In the genomic region with DNA sequence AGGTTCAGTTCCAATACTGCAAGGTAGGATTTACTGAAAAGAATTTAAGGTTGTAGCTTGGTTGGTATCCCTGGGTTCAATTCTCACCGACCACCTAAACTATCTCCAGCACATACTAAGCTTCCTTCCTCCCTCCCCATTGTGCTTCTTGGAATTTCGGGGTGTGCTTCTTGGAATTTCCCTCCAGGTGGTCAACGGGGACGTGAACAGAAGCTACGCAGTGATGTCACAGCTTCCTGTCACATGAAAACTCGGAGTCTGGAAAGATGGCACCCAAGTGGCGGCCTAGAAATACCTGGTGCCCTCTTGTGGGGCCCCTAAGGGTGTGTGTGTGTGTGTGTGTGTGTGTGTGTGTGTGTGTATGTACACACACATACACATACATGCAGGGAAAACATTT, we compare ENCODE assay signal across 21 mouse cellular contexts. TPM values are rescaled to one million over a fixed set of nuclear protein-coding genes. Genes with fewer than 3 reads are reported as not detected.
DNase-seq lines count a peak whose midpoint lies in the region; TF ChIP-seq lines count a peak whose summit lies in the region.
"Had no signal": no experiment of that assay in that cellular context is flagged by ENCODE, and none has a peak within 500 bp of the region (broad histone marks: within the 10 kb centered on the region; RNA-seq: fewer than 3 reads in every experiment).

No protein-coding gene starts in this region.

- TF ChIP-seq POLR2A in testis, adult 2 months (IDR thresholded peaks at IDR 0.05; ENCODE audit: control insufficient read depth, low read depth, low read length), result peak; percentile 37; the same call in 1 of the 2 replicates

- no peak for DNase-seq in testis, postnatal 10 days (ENCODE audit: low spot score)
- DNase-seq in ES-CJ7 (ENCODE audit: low read depth, low spot score) (peak; percentile 62), ZHBTc4 (ENCODE audit: low read depth, low spot score) (peak; percentile 71)
- no peak for DNase-seq in ovary, adult 18-20 months (ENCODE audit: low spot score)
- no peak for DNase-seq in T-cell, adult 2 months (ENCODE audit: low spot score)
- no peak for DNase-seq in B cell, adult 2 months
- DNase-seq: cerebellum, adult 11 months; gastrocnemius, postnatal 10 days; gastrocnemius, postnatal 36 days; heart, adult 2 months had no signal

- peak overlapping the region; percentile 52 for H3K27ac ChIP-seq in testis, adult 2 months (ENCODE audit: control insufficient read depth, insufficient read depth, low read depth, low read length)
- H3K27ac ChIP-seq: embryonic facial prominence, embryonic 10.5 days; embryonic facial prominence, embryonic 13.5 days; forebrain, embryonic 10.5 days; forebrain, embryonic 13.5 days; heart, adult 2 months; heart, embryonic 10.5 days; heart, embryonic 13.5 days; hindbrain, embryonic 14.5 days; hindbrain, postnatal 0 days had no signal

- peaks cover 4% of the 10 kb centered on the region for H3K36me3 ChIP-seq in testis, adult 2 months (ENCODE audit: control insufficient read depth, insufficient read depth, low read length)
- H3K36me3 ChIP-seq: embryonic facial prominence, embryonic 10.5 days; embryonic facial prominence, embryonic 13.5 days; forebrain, embryonic 10.5 days; G1E; heart, embryonic 10.5 days; heart, embryonic 13.5 days had no signal

- H3K4me3 ChIP-seq in testis, adult 2 months (ENCODE audit: control insufficient read depth, low read depth, low read length), result peak overlapping the region; percentile 91
- H3K4me3 ChIP-seq: embryonic facial prominence, embryonic 10.5 days; embryonic facial prominence, embryonic 13.5 days; forebrain, embryonic 10.5 days; forebrain, embryonic 13.5 days; heart, adult 2 months; heart, embryonic 10.5 days; heart, embryonic 13.5 days had no signal

- H3K27me3 ChIP-seq in testis, adult 2 months (ENCODE audit: control insufficient read depth, insufficient read depth, low read length), result 0 out of 2 replicates have a peak, but pooled peaks cover 2% of the 10 kb centered on the region
- H3K27me3 ChIP-seq: embryonic facial prominence, embryonic 13.5 days; Patski had no signal

- H3K4me1 ChIP-seq in testis, adult 2 months (ENCODE audit: control insufficient read depth, insufficient read depth, low read length), result peaks cover 19% of the 10 kb centered on the region

- no peak for TF ChIP-seq CTCF in testis, adult 2 months (IDR thresholded peaks at IDR 0.05; ENCODE audit: control insufficient read depth, insufficient read depth, insufficient replicate concordance, low read depth, low read length)

RNA-seq across cellular contexts. Expression of a gene that starts 1.4 kb away (rescaled TPM):
- 4,001 and 4,433 TPM in 2 replicates for polyA plus RNA-seq in testis, adult 2 months (2012; rRNA removed)
- polyA plus RNA-seq: G1E had no signal

Comparison
In these comparisons a context has a peak if more than half of its experiments do, and no peak if none do; other contexts are left out.
1. DNase-seq: peak in ES-CJ7 (single experiment) and ZHBTc4 (single experiment); none in testis, postnatal 10 days (single experiment), ovary, adult 18-20 months (single experiment), T-cell, adult 2 months (single experiment) and B cell, adult 2 months (0 of 2).